Mouse (Mus musculus) olfactory bulb, adult 2 months (tissue): ENCODE data around the gene Etnppl. TPM values are rescaled to one million over a fixed set of nuclear protein-coding genes. Genes with fewer than 3 reads are reported as not detected.

Experiments
- H3K27ac ChIP-seq: fragments of 200-500 bp; 2 replicates; pipeline ENCODE4 v1.5.1; 2012; ENCODE audit warnings: low read depth, low read length; ENCODE audit not compliant: insufficient read depth
- H3K4me1 ChIP-seq: fragments of 200-500 bp; 2 replicates; pipeline ENCODE4 v1.6.1; 2012; ENCODE audit warnings: low read length; ENCODE audit not compliant: control insufficient read depth, insufficient read depth
- H3K4me3 ChIP-seq: fragments of 200-500 bp; 2 replicates; pipeline ENCODE4 v1.5.1; 2012; ENCODE audit warnings: mild to moderate bottlenecking, low read depth, low read length, moderate library complexity; ENCODE audit not compliant: insufficient read depth
- CTCF ChIP-seq: fragments of 200-500 bp; IDR thresholded peaks from 2 replicates; pipeline ENCODE4 v1.5.1; 2012; ENCODE audit warnings: low read depth, mild to moderate bottlenecking, low read length, moderate library complexity; ENCODE audit not compliant: insufficient read depth
- POLR2A ChIP-seq: fragments of 200-500 bp; IDR thresholded peaks from 2 replicates; pipeline ENCODE4 v1.6.1; 2012; ENCODE audit warnings: mild to moderate bottlenecking, low read depth, low read length, moderate library complexity; ENCODE audit not compliant: insufficient read depth
- WGBS: fragments of 180-500 bp; shearing (Covaris S2); methylation state at CpG from one replicate; pipeline ENCODE4 v1.1.7; 2018; 5-methylcytosine and 5-hydroxymethylcytosine counted together
- polyA plus RNA-seq: library from polyadenylated mRNA; stranded (reverse); fragments of >200 nt; gene quantifications from 2 replicates; pipeline ENCODE4 v1.2.4, GENCODE M21; 2012; ENCODE audit warnings: low replicate concordance; ENCODE audit not compliant: missing spikeins, insufficient read depth, insufficient read length

The Etnppl gene
- polyA plus RNA-seq, 1 experiment = not detected

- WGBS = 100% methylated on average over 1 of the region's 1 CpGs
- Histone ChIP-seq H3K27ac (no peak overlapping the region), H3K4me3 (no peak overlapping the region), H3K4me1 (peaks cover 6% of the 10 kb centered on the region)
- TF ChIP-seq POLR2A = no peak
- no peak for TF ChIP-seq CTCF
Measured at GRCm38 (mm10) chr3:130687051-130687450, 69.8 kb downstream of the Etnppl start.

Other genes starting within 250 kb of the Etnppl start
- not detected in 2 replicates for gene Ostc, start 92.0 kb downstream of the Etnppl start, polyA plus RNA-seq
- not detected in 2 replicates for gene Rpl34, start 113.0 kb downstream of the Etnppl start, polyA plus RNA-seq